15 mouse cellular contexts compared by ENCODE assay signal in genomic region chr14:76570292-76570691, GRCm38 (mm10). TPM values are rescaled to one million over a fixed set of nuclear protein-coding genes. Genes with fewer than 3 reads are reported as not detected.
A peak's percentile ranks its signal among the peaks of the same experiment; 100 is the strongest.
DNase-seq lines count a peak whose midpoint lies in the region; ATAC-seq and TF ChIP-seq lines count a peak whose summit lies in the region.
"Had no signal": no experiment of that assay in that cellular context is flagged by ENCODE, and none has a peak within 500 bp of the region (broad histone marks: within the 10 kb centered on the region; RNA-seq: fewer than 3 reads in every experiment).

No protein-coding gene starts in this region.

- no peak for TF ChIP-seq CTCF in heart, adult 2 months (IDR thresholded peaks at IDR 0.05)

- no peak for TF ChIP-seq POLR2A in heart, adult 2 months (IDR thresholded peaks at IDR 0.05; ENCODE audit: insufficient read depth, low read depth, low read length)

- peaks cover 13% of the 10 kb centered on the region for H3K4me1 ChIP-seq in heart, embryonic 12.5 days (replicated peaks)
- H3K4me1 ChIP-seq in limb, embryonic 13.5 days, result peaks cover 29% of the 10 kb centered on the region
- H3K4me1 ChIP-seq in heart, adult 2 months (ENCODE audit: control insufficient read depth, insufficient read depth, low read length), result no peaks in the 10 kb centered on the region; the same call in 1 of the 2 replicates

- no peaks in the 10 kb centered on the region for H3K79me2 ChIP-seq in heart, adult 2 months (replicated peaks; ENCODE audit: control insufficient read depth, insufficient read depth, low read length)

- no peak for TF ChIP-seq EP300 in heart, adult 2 months (IDR thresholded peaks at IDR 0.05; ENCODE audit: insufficient read depth, low read depth, low read length)

- ATAC-seq in heart, embryonic 12.5 days (ENCODE audit: insufficient number of reproducible peaks, low FRiP score), result no peak
- ATAC-seq in activated CD4-positive, CD25-positive, alpha-beta regulatory T cell, adult 4 months, result peak; percentile 48
- ATAC-seq in limb, embryonic 13.5 days (ENCODE audit: low FRiP score, low read depth), result no peak
- ATAC-seq: forebrain, embryonic 16.5 days had no signal

- H3K27ac ChIP-seq in heart, embryonic 12.5 days (ENCODE audit: poor library complexity, severe bottlenecking), result no peak overlapping the region
- H3K27ac ChIP-seq in limb, embryonic 13.5 days, result peak overlapping the region; percentile 22
- H3K27ac ChIP-seq in heart, adult 2 months, result no peak overlapping the region
- H3K27ac ChIP-seq: intestine, embryonic 15.5 days had no signal

- no peak overlapping the region for H3K4me2 ChIP-seq in heart, embryonic 12.5 days
- H3K4me2 ChIP-seq in limb, embryonic 13.5 days (replicated peaks), result no peak overlapping the region
- H3K4me2 ChIP-seq: intestine, embryonic 15.5 days had no signal

- no peak overlapping the region for H3K4me3 ChIP-seq in heart, embryonic 12.5 days
- no peak overlapping the region for H3K4me3 ChIP-seq in limb, embryonic 13.5 days
- no peak overlapping the region for H3K4me3 ChIP-seq in heart, adult 2 months
- H3K4me3 ChIP-seq: heart, embryonic 10.5 days; intestine, embryonic 15.5 days had no signal

- peak; percentile 64 for DNase-seq in heart, adult 11 months
- peak; percentile 58 for DNase-seq in 3T3-L1 (ENCODE audit: low read depth, low spot score)
- no peak for DNase-seq in left cerebral cortex, postnatal 10 days (ENCODE audit: extremely low spot score in 1 of 2, low spot score in 2 of 2)
- no peak for DNase-seq in heart, adult 2 months
- no peak for DNase-seq in retina, embryonic 14.5 days (ENCODE audit: low spot score)
- DNase-seq: cerebellum, postnatal 36 days; gastrocnemius, postnatal 10 days; layer of hippocampus, adult 9-11 months had no signal

- 86% methylated on average over 7 of the region's 7 CpGs for WGBS in heart, embryonic 12.5 days
- 74% methylated on average over 7 of the region's 7 CpGs for WGBS in limb, embryonic 13.5 days
- WGBS in heart, adult 2 months, result 85% methylated on average over 7 of the region's 7 CpGs

- no peaks in the 10 kb centered on the region for H3K27me3 ChIP-seq in heart, embryonic 12.5 days (replicated peaks)
- H3K27me3 ChIP-seq in limb, embryonic 13.5 days, result no peaks in the 10 kb centered on the region
- H3K27me3 ChIP-seq in heart, adult 2 months (ENCODE audit: control insufficient read depth, insufficient read depth, low read length), result no peaks in the 10 kb centered on the region
- H3K27me3 ChIP-seq: intestine, embryonic 15.5 days had no signal

- H3K9ac ChIP-seq in heart, embryonic 12.5 days, result no peak overlapping the region
- H3K9ac ChIP-seq in limb, embryonic 13.5 days, result no peak overlapping the region
- H3K9ac ChIP-seq in heart, adult 2 months (ENCODE audit: low read depth, low read length), result no peak overlapping the region
- H3K9ac ChIP-seq: intestine, embryonic 15.5 days had no signal

- no peaks in the 10 kb centered on the region for H3K36me3 ChIP-seq in heart, embryonic 12.5 days
- no peaks in the 10 kb centered on the region for H3K36me3 ChIP-seq in limb, embryonic 13.5 days
- H3K36me3 ChIP-seq in heart, adult 2 months (ENCODE audit: control insufficient read depth, insufficient read depth, low read length), result no peaks in the 10 kb centered on the region
- H3K36me3 ChIP-seq: heart, embryonic 10.5 days; intestine, embryonic 15.5 days had no signal

- intact Hi-C loops in left cerebral cortex, postnatal 10 days (cut with DNase I), result no loop called here
- intact Hi-C loops in heart, adult 2 months (cut with DNase I), result no loop called here

- H3K9me3 ChIP-seq in heart, embryonic 12.5 days (replicated peaks), result no peaks in the 10 kb centered on the region
- no peaks in the 10 kb centered on the region for H3K9me3 ChIP-seq in limb, embryonic 13.5 days
- H3K9me3 ChIP-seq: heart, embryonic 10.5 days; intestine, embryonic 15.5 days had no signal

RNA-seq across cellular contexts. Expression of gene Serp2, which starts 13.6 kb away (rescaled TPM):
- polyA plus RNA-seq in heart, embryonic 12.5 days (2016; fragmentation: Nextera tagmentation; extraction: Ambion mirVana), result 18.5 and 18.8 TPM in 2 replicates
- polyA plus RNA-seq in activated CD4-positive, CD25-positive, alpha-beta regulatory T cell, adult 4 months (2017; shearing (Covaris generic)), result 1 to 10 TPM; 3.8 to 5.4 TPM
- polyA plus RNA-seq in limb, embryonic 13.5 days (2015; fragmentation: Nextera tagmentation; extraction: Ambion mirVana), result 15.0 and 18.7 TPM in 2 replicates
- 100 to 1,000 TPM; 170 to 173 TPM for total RNA-seq in left cerebral cortex, postnatal 10 days (2021)
- under 1 TPM; 0.60 to 0.64 TPM for total RNA-seq in heart, adult 2 months (2021)
- 0.96 and 1.7 TPM in 2 replicates for polyA plus RNA-seq in heart, adult 2 months (2012; rRNA removed)
- total RNA-seq: hematopoietic stem cell, adult 5-6 weeks had no signal

Comparison
In these comparisons a context has a peak if more than half of its experiments do, and no peak if none do; other contexts are left out.
1. DNase-seq: peak in heart, adult 11 months (single experiment) and 3T3-L1 (single experiment); none in left cerebral cortex, postnatal 10 days (0 of 2), heart, adult 2 months (0 of 2) and retina, embryonic 14.5 days (single experiment).